Mouse (Mus musculus) cerebellum, adult 2 months (tissue): ENCODE measurements around the gene Lpgat1.

Source experiments
- CTCF ChIP-seq: fragments of 200-500 bp; IDR thresholded peaks from 2 replicates; pipeline ENCODE4 v1.5.1; 2011; ENCODE audit warnings: low read depth, mild to moderate bottlenecking, control low read depth, low read length, moderate library complexity, borderline replicate concordance; ENCODE audit not compliant: insufficient read depth
- POLR2A ChIP-seq: fragments of 200-500 bp; IDR thresholded peaks from 2 replicates; pipeline ENCODE4 v1.6.1; 2011; ENCODE audit warnings: low read length, control low read depth, borderline replicate concordance; ENCODE audit not compliant: insufficient read depth

DNA sequence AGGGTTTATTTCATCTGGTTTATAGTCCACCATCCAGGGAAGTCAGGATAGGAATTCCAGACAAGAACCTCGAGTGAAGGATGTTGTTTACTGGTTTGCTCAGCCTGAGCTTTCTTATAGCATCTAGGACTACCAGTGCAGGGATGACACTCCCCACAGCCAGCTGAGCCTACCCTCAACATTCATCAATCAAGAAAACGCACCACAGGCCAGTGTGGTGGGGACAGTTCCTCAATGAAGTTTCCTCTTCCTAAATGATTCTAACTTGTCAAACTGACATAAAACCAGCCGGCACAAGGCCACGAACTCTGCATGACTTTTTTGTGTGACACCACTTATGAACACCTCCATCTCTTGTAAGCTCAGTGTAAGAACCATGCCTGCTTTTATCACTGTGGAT, 13.1 kb upstream of the Lpgat1 start:
- no peak for TF ChIP-seq POLR2A
- TF ChIP-seq CTCF = no peak
